Mouse (Mus musculus) adrenal gland, adult (tissue): ENCODE results near the gene Fabp2.

ENCODE experiments used
- DNase-seq, 2 experiments: peaks; one replicate each; pipeline ENCODE4 v3.0.0; 2022 to 2023; ENCODE audit warnings: low spot score in 1 of 2; ENCODE audit not compliant: inconsistent age in 2 of 2

The Fabp2 gene

GRCm38 (mm10) chr3:122894772-122895171 lies at the start of gene Fabp2:
Gene Fabp2 (plus strand): TSS chr3:122895072.
- no peak for DNase-seq

- no peak for DNase-seq
Observed at GRCm38 (mm10) chr3:122848410-122849034, 46.4 kb upstream of the Fabp2 start.

GRCm38 (mm10) chr3:122855149-122855548 lies 39.7 kb upstream of the Fabp2 start:
- DNase-seq, result no peak

GRCm38 (mm10) chr3:122859829-122860228 lies 35.0 kb upstream of the Fabp2 start:
- no peak for DNase-seq

- DNase-seq, result no peak
Observed at GRCm38 (mm10) chr3:122860573-122861498, 34.0 kb upstream of the Fabp2 start.

GRCm38 (mm10) chr3:122865092-122865491 lies 29.8 kb upstream of the Fabp2 start:
- peak in 1 of 2 experiments; percentile 51 for DNase-seq

GRCm38 (mm10) chr3:122868270-122868669 lies 26.6 kb upstream of the Fabp2 start:
- no peak for DNase-seq

- DNase-seq, result no peak
Observed at GRCm38 (mm10) chr3:122871596-122871995, 23.3 kb upstream of the Fabp2 start.

GRCm38 (mm10) chr3:122876870-122877269 lies 18.0 kb upstream of the Fabp2 start:
- no peak for DNase-seq

- no peak for DNase-seq
Observed at GRCm38 (mm10) chr3:122877543-122877942, 17.3 kb upstream of the Fabp2 start.

- DNase-seq, result no peak
Observed at GRCm38 (mm10) chr3:122878705-122879315, 16.1 kb upstream of the Fabp2 start.

- DNase-seq, result no peak
Observed at GRCm38 (mm10) chr3:122887505-122888301, 7.2 kb upstream of the Fabp2 start.

- peak in 1 of 2 experiments; percentile 68 for DNase-seq
Observed at GRCm38 (mm10) chr3:122888371-122888819, 6.5 kb upstream of the Fabp2 start.

- DNase-seq, result no peak
Observed at GRCm38 (mm10) chr3:122895189-122895731, 388 bp downstream of the Fabp2 start.

GRCm38 (mm10) chr3:122898254-122898653 lies 3.4 kb downstream of the Fabp2 start:
- DNase-seq, result peak in 1 of 2 experiments; percentile 23

- DNase-seq, result peak; percentile 36 to 87
Observed at GRCm38 (mm10) chr3:122903746-122904433, 9.0 kb downstream of the Fabp2 start.

- peak; percentile 34 to 62 for DNase-seq
Observed at GRCm38 (mm10) chr3:122907841-122908240, 13.0 kb downstream of the Fabp2 start.

- DNase-seq, result no peak
Observed at GRCm38 (mm10) chr3:122915493-122915892, 20.6 kb downstream of the Fabp2 start.

GRCm38 (mm10) chr3:122916191-122916680 lies 21.4 kb downstream of the Fabp2 start:
- DNase-seq, result no peak

GRCm38 (mm10) chr3:122918672-122919071 lies 23.8 kb downstream of the Fabp2 start:
- no peak for DNase-seq
